Mouse (Mus musculus) thymus, adult 2 months (tissue): ENCODE measurements around the gene Slc22a21.

Experiments used
- CTCF ChIP-seq: fragments of 200-500 bp; IDR thresholded peaks from 2 replicates; pipeline ENCODE4 v1.5.1; 2012; ENCODE audit warnings: mild to moderate bottlenecking, control low read depth, low read length, moderate library complexity, borderline replicate concordance; ENCODE audit not compliant: control insufficient read depth, poor library complexity, insufficient read depth; ENCODE audit errors: extremely low read depth
- POLR2A ChIP-seq: fragments of 200-500 bp; IDR thresholded peaks from 2 replicates; pipeline ENCODE4 v1.6.1; 2012; ENCODE audit warnings: mild to moderate bottlenecking, low read length, control low read depth, moderate library complexity; ENCODE audit not compliant: control insufficient read depth, poor library complexity, insufficient read depth; ENCODE audit errors: extremely low read depth

DNA sequence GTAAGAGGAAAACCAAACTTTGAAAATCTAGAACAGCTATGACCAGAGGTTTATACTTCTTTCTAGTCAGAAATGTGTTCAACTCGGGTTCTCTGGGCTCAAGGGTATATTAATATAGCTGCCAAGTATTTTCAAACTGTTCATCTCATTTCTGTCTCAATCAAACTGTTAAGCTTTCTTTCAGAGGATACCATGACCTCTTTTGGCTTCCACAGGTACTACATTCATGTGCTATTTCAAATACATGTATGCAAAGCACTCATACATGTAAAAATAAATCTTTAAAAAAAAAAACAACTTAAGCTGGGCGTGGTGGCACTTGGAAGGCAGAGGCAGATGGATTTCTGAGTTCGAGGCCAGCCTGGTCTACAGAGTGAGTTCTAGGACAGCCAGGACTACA, 2.5 kb downstream of the Slc22a21 start:
- TF ChIP-seq CTCF = no peak
- no peak for TF ChIP-seq POLR2A
